Mouse (Mus musculus) adrenal gland, postnatal 10 days (tissue): Measurements from ENCODE around the gene Nlk. TPM values are rescaled to one million over a fixed set of nuclear protein-coding genes. Genes with fewer than 3 reads are reported as not detected.

Experiments
- total RNA-seq, 2 experiments: library from RNA; stranded (reverse); gene quantifications; 2 replicates each; pipeline ENCODE4 v1.2.3; 2021

The Nlk gene
- total RNA-seq, 2 experiments from 2014 or later, result 29.1 to 33.5 TPM

Other genes starting within 250 kb of the Nlk start
- gene Slc46a1, start 231.7 kb downstream of the Nlk start, total RNA-seq, result 10 to 100 TPM; 13.2 to 14.8 TPM
- 1 to 10 TPM; 3.2 to 5.5 TPM for gene Sarm1, start 199.6 kb downstream of the Nlk start, total RNA-seq
- gene Vtn, start 198.3 kb downstream of the Nlk start, total RNA-seq, result 100 to 1,000 TPM; 229 to 546 TPM
- not detected for gene Sebox, start 193.9 kb downstream of the Nlk start, total RNA-seq
- 10 to 100 TPM; 21.3 to 25.1 TPM for gene Tmem199, start 185.2 kb downstream of the Nlk start, total RNA-seq
- 100 to 1,000 TPM; 188 to 199 TPM for gene Poldip2, start 185.2 kb downstream of the Nlk start, total RNA-seq
- gene Tnfaip1, start 161.0 kb downstream of the Nlk start, total RNA-seq, result 10 to 100 TPM; 52.2 to 55.1 TPM
- 10 to 100 TPM; 69.1 to 71.5 TPM for gene Ift20, start 161.0 kb downstream of the Nlk start, total RNA-seq
- gene Tmem97, start 146.6 kb downstream of the Nlk start, total RNA-seq, result 10 to 100 TPM; 39.1 to 40.9 TPM
- gene Ccnq, start 54.4 kb upstream of the Nlk start, total RNA-seq, result 10 to 100 TPM; 29.1 to 33.7 TPM
- gene Lyrm9, start 129.2 kb upstream of the Nlk start, total RNA-seq, result 10 to 100 TPM; 23.2 to 30.6 TPM
- gene Nos2, start 223.4 kb upstream of the Nlk start, total RNA-seq, result 1 to 10 TPM; 3.8 to 5.2 TPM